Mouse (Mus musculus): ENCODE results near the gene Heatr5a.

The Heatr5a gene

GRCm38 (mm10) chr12:51970352-51971069, 610 bp downstream of the Heatr5a start:
- no peak for DNase-seq

- DNase-seq, result no peak
Measured at GRCm38 (mm10) chr12:51969876-51970275, 1.2 kb downstream of the Heatr5a start.

- no peak for DNase-seq
Measured at GRCm38 (mm10) chr12:51969092-51969491, 2.0 kb downstream of the Heatr5a start.

- no peak for DNase-seq
Measured at GRCm38 (mm10) chr12:51967915-51968595, 3.1 kb downstream of the Heatr5a start.

- DNase-seq, result no peak
Measured at GRCm38 (mm10) chr12:51957626-51958025, 13.5 kb downstream of the Heatr5a start.

GRCm38 (mm10) chr12:51952309-51952708, 18.8 kb downstream of the Heatr5a start:
- no peak for DNase-seq

- no peak for DNase-seq
Measured at GRCm38 (mm10) chr12:51947498-51947945, 23.6 kb downstream of the Heatr5a start.

- no peak for DNase-seq
Measured at GRCm38 (mm10) chr12:51945331-51945730, 25.8 kb downstream of the Heatr5a start.

GRCm38 (mm10) chr12:51939848-51940247, 31.3 kb downstream of the Heatr5a start:
- DNase-seq, result no peak

GRCm38 (mm10) chr12:51937938-51938337, 33.2 kb downstream of the Heatr5a start:
- no peak for DNase-seq

- DNase-seq, result no peak
Measured at GRCm38 (mm10) chr12:51929630-51930029, 41.5 kb downstream of the Heatr5a start.

GRCm38 (mm10) chr12:51917191-51917590, 53.9 kb downstream of the Heatr5a start:
- DNase-seq, result no peak

GRCm38 (mm10) chr12:51914903-51915670, 56.0 kb downstream of the Heatr5a start:
- DNase-seq, result no peak

- no peak for DNase-seq
Measured at GRCm38 (mm10) chr12:51909202-51909601, 61.9 kb downstream of the Heatr5a start.

GRCm38 (mm10) chr12:51907543-51907942, 63.6 kb downstream of the Heatr5a start:
- DNase-seq, result no peak

GRCm38 (mm10) chr12:51900551-51900950, 70.6 kb downstream of the Heatr5a start:
- DNase-seq, result no peak

- DNase-seq, result no peak
Measured at GRCm38 (mm10) chr12:51896901-51897300, 74.2 kb downstream of the Heatr5a start.

- no peak for DNase-seq
Measured at GRCm38 (mm10) chr12:51888609-51889008, 82.5 kb downstream of the Heatr5a start.

GRCm38 (mm10) chr12:51887301-51888290, 83.5 kb downstream of the Heatr5a start:
- DNase-seq, result no peak

- DNase-seq, result no peak
Measured at GRCm38 (mm10) chr12:51886369-51886768, 84.8 kb downstream of the Heatr5a start.

- DNase-seq, result no peak
Measured at GRCm38 (mm10) chr12:51884801-51885200, 86.3 kb downstream of the Heatr5a start.

GRCm38 (mm10) chr12:51883297-51883805, 87.8 kb downstream of the Heatr5a start:
- no peak for DNase-seq

All from cerebellum, adult 11-12 months (tissue).